Mouse (Mus musculus): ENCODE measurements around the gene Gramd2. TPM values are rescaled to one million over a fixed set of nuclear protein-coding genes. Genes with fewer than 3 reads are reported as not detected.

Gene Gramd2
- polyA plus RNA-seq (2014; fragmentation: Illumina TruSeq; extraction: RNeasy Lipid Tissue Mini Kit (QIAGEN cat#74804); ENCODE audit: low read depth, low replicate concordance), result 26.5 TPM

GRCm38 (mm10) chr9:59679678-59680533, at the start of gene Gramd2:
TSS of gene Gramd2 (plus strand) at chr9:59680144.

GRCm38 (mm10) chr9:59655958-59656634, 23.8 kb upstream of the Gramd2 start, which contains the start of gene Pkm:
TSS of gene Pkm (plus strand) at chr9:59656368.

GRCm38 (mm10) chr9:59750267-59751065, 70.5 kb downstream of the Gramd2 start, which contains the start of the genes Senp8 and Myo9a:
TSS of gene Senp8 (minus strand) at chr9:59750710.
TSS of gene Myo9a (plus strand) at chr9:59750896.

Other genes starting within 250 kb of the Gramd2 start
- gene Arih1, start 193.5 kb upstream of the Gramd2 start, polyA plus RNA-seq (2014; fragmentation: Illumina TruSeq; extraction: RNeasy Lipid Tissue Mini Kit (QIAGEN cat#74804); ENCODE audit: low read depth, low replicate concordance), result 37.5 TPM
- gene Hexa, start 140.6 kb upstream of the Gramd2 start, polyA plus RNA-seq (2014; fragmentation: Illumina TruSeq; extraction: RNeasy Lipid Tissue Mini Kit (QIAGEN cat#74804); ENCODE audit: low read depth, low replicate concordance), result 116 TPM
- gene Tmem202, start 140.3 kb upstream of the Gramd2 start, polyA plus RNA-seq (2014; fragmentation: Illumina TruSeq; extraction: RNeasy Lipid Tissue Mini Kit (QIAGEN cat#74804); ENCODE audit: low read depth, low replicate concordance), result 2.3 TPM
- not detected for gene Celf6, start 102.2 kb upstream of the Gramd2 start, polyA plus RNA-seq (2014; fragmentation: Illumina TruSeq; extraction: RNeasy Lipid Tissue Mini Kit (QIAGEN cat#74804); ENCODE audit: low read depth, low replicate concordance)
- gene Parp6, start 62.9 kb upstream of the Gramd2 start, polyA plus RNA-seq (2014; fragmentation: Illumina TruSeq; extraction: RNeasy Lipid Tissue Mini Kit (QIAGEN cat#74804); ENCODE audit: low read depth, low replicate concordance), result 24.4 TPM
- gene Pkm, start 23.8 kb upstream of the Gramd2 start, polyA plus RNA-seq (2014; fragmentation: Illumina TruSeq; extraction: RNeasy Lipid Tissue Mini Kit (QIAGEN cat#74804); ENCODE audit: low read depth, low replicate concordance), result 325 TPM
- 10.4 TPM for gene Senp8, start 70.6 kb downstream of the Gramd2 start, polyA plus RNA-seq (2014; fragmentation: Illumina TruSeq; extraction: RNeasy Lipid Tissue Mini Kit (QIAGEN cat#74804); ENCODE audit: low read depth, low replicate concordance)
- 8.3 TPM for gene Myo9a, start 70.8 kb downstream of the Gramd2 start, polyA plus RNA-seq (2014; fragmentation: Illumina TruSeq; extraction: RNeasy Lipid Tissue Mini Kit (QIAGEN cat#74804); ENCODE audit: low read depth, low replicate concordance)